Mouse (Mus musculus): ENCODE data around the gene Sept8. TPM values are rescaled to one million over a fixed set of nuclear protein-coding genes. Genes with fewer than 3 reads are reported as not detected.

Sept8 gene
- polyA plus RNA-seq, 1 experiment from 2014 or later: 25.6 TPM

- Histone ChIP-seq H3K27ac (no peak overlapping the region), H3K36me3 (no peaks in the 10 kb centered on the region), H3K4me3 (replicated peaks) (no peak overlapping the region), H3K9me3 (replicated peaks) (no peaks in the 10 kb centered on the region), H3K4me1 (peaks cover 4% of the 10 kb centered on the region; the same call in 1 of the 2 replicates), H3K4me2 (no peak overlapping the region), H3K27me3 (no peaks in the 10 kb centered on the region), H3K9ac (no peak overlapping the region)
- 79% methylated on average over 2 of the region's 2 CpGs for WGBS
- no peak for ATAC-seq (replicated peaks; ENCODE audit: low FRiP score)
Measured at GRCm38 (mm10) chr11:53561986-53562385, 42.9 kb downstream of the Sept8 start.

- Histone ChIP-seq H3K36me3 (peaks cover 7% of the 10 kb centered on the region), H3K4me2 (peak overlapping the region; percentile 74), H3K9ac (0 out of 2 replicates have a peak overlapping the region, but pooled peaks have one; percentile 68), H3K27ac (no peak overlapping the region), H3K27me3 (no peaks in the 10 kb centered on the region), H3K9me3 (replicated peaks) (no peaks in the 10 kb centered on the region), H3K4me1 (peaks cover 11% of the 10 kb centered on the region), H3K4me3 (replicated peaks) (peak overlapping the region; percentile 72)
- no peak for ATAC-seq (replicated peaks; ENCODE audit: low FRiP score)
- 87% methylated on average over 4 of the region's 4 CpGs for WGBS
Measured at GRCm38 (mm10) chr11:53566646-53567045, 47.6 kb downstream of the Sept8 start.

GRCm38 (mm10) chr11:53567224-53568014 is 48.4 kb downstream of the Sept8 start, which contains the start of gene Kif3a:
Gene Kif3a, plus strand, starts transcription at chr11:53567379.
- Histone ChIP-seq H3K4me1 (peaks cover 11% of the 10 kb centered on the region), H3K4me2 (peak within 1 kb of the TSS; percentile 74), H3K9me3 (replicated peaks) (no peaks in the 10 kb centered on the region), H3K27me3 (no peaks in the 10 kb centered on the region), H3K36me3 (peaks cover 11% of the 10 kb centered on the region), H3K4me3 (replicated peaks) (peak within 1 kb of the TSS; percentile 72), H3K9ac (peak within 1 kb of the TSS; percentile 68), H3K27ac (peak within 1 kb of the TSS; percentile 73)
- under 1% methylated on average over 66 of the region's 69 CpGs for WGBS
- ATAC-seq (replicated peaks; ENCODE audit: low FRiP score): peak; percentile 98

GRCm38 (mm10) chr11:53580562-53580961 is 61.5 kb downstream of the Sept8 start:
- no peak overlapping the region for H3K4me3 ChIP-seq (replicated peaks)
- H3K27ac ChIP-seq: no peak overlapping the region
- no peak for ATAC-seq (replicated peaks; ENCODE audit: low FRiP score)
- H3K36me3 ChIP-seq: peaks cover 66% of the 10 kb centered on the region
- WGBS: 96% methylated on average over 3 of the region's 3 CpGs
- no peak overlapping the region for H3K9ac ChIP-seq
- no peaks in the 10 kb centered on the region for H3K9me3 ChIP-seq (replicated peaks)
- no peaks in the 10 kb centered on the region for H3K4me1 ChIP-seq
- no peak overlapping the region for H3K4me2 ChIP-seq
- no peaks in the 10 kb centered on the region for H3K27me3 ChIP-seq

GRCm38 (mm10) chr11:53583151-53583550 is 64.1 kb downstream of the Sept8 start:
- peaks cover 79% of the 10 kb centered on the region for H3K36me3 ChIP-seq
- 82% methylated on average over 10 of the region's 10 CpGs for WGBS

GRCm38 (mm10) chr11:53584849-53585248 is 65.8 kb downstream of the Sept8 start:
- Histone ChIP-seq H3K4me2 (no peak overlapping the region), H3K27ac (no peak overlapping the region), H3K9ac (no peak overlapping the region), H3K9me3 (replicated peaks) (no peaks in the 10 kb centered on the region), H3K27me3 (no peaks in the 10 kb centered on the region), H3K4me3 (replicated peaks) (no peak overlapping the region), H3K36me3 (peaks cover 82% of the 10 kb centered on the region), H3K4me1 (no peaks in the 10 kb centered on the region)
- ATAC-seq (replicated peaks; ENCODE audit: low FRiP score): no peak
- WGBS: 54% methylated on average over 3 of the region's 3 CpGs

More at GRCm38 (mm10) chr11:53583151-53583550, 64.1 kb downstream of the Sept8 start:
- no peak overlapping the region for H3K9ac ChIP-seq
- H3K4me3 ChIP-seq (replicated peaks): no peak overlapping the region
- ATAC-seq (replicated peaks; ENCODE audit: low FRiP score): no peak
- no peak overlapping the region for H3K4me2 ChIP-seq
- no peaks in the 10 kb centered on the region for H3K4me1 ChIP-seq
- H3K9me3 ChIP-seq (replicated peaks): no peaks in the 10 kb centered on the region
- no peaks in the 10 kb centered on the region for H3K27me3 ChIP-seq
- no peak overlapping the region for H3K27ac ChIP-seq

GRCm38 (mm10) chr11:53585510-53585909 is 66.5 kb downstream of the Sept8 start:
- 90% methylated on average over 6 of the region's 6 CpGs for WGBS
- no peak overlapping the region for H3K4me3 ChIP-seq (replicated peaks)
- H3K9me3 ChIP-seq (replicated peaks): no peaks in the 10 kb centered on the region
- no peak overlapping the region for H3K4me2 ChIP-seq
- peaks cover 76% of the 10 kb centered on the region for H3K36me3 ChIP-seq
- no peak overlapping the region for H3K9ac ChIP-seq
- H3K27me3 ChIP-seq: no peaks in the 10 kb centered on the region
- H3K27ac ChIP-seq: no peak overlapping the region
- no peaks in the 10 kb centered on the region for H3K4me1 ChIP-seq
- ATAC-seq (replicated peaks; ENCODE audit: low FRiP score): no peak

- H3K4me3 ChIP-seq (replicated peaks): no peak overlapping the region
- no peaks in the 10 kb centered on the region for H3K4me1 ChIP-seq
- H3K27ac ChIP-seq: no peak overlapping the region
- ATAC-seq (replicated peaks; ENCODE audit: low FRiP score): no peak
- H3K36me3 ChIP-seq: peaks cover 78% of the 10 kb centered on the region
- 83% methylated on average over 8 of the region's 8 CpGs for WGBS
- H3K9me3 ChIP-seq (replicated peaks): no peaks in the 10 kb centered on the region
- no peak overlapping the region for H3K4me2 ChIP-seq
- H3K9ac ChIP-seq: no peak overlapping the region
- H3K27me3 ChIP-seq: no peaks in the 10 kb centered on the region
Measured at GRCm38 (mm10) chr11:53588279-53588678, 69.2 kb downstream of the Sept8 start.

GRCm38 (mm10) chr11:53590368-53590768 is 71.3 kb downstream of the Sept8 start:
- 44% methylated on average over 15 of the region's 15 CpGs for WGBS
- Histone ChIP-seq H3K9me3 (replicated peaks) (no peaks in the 10 kb centered on the region), H3K9ac (no peak overlapping the region), H3K4me2 (no peak overlapping the region), H3K4me3 (replicated peaks) (no peak overlapping the region), H3K27me3 (no peaks in the 10 kb centered on the region), H3K4me1 (no peaks in the 10 kb centered on the region), H3K27ac (no peak overlapping the region), H3K36me3 (peaks cover 83% of the 10 kb centered on the region)
- ATAC-seq (replicated peaks; ENCODE audit: low FRiP score): no peak

- H3K27ac ChIP-seq: no peak overlapping the region
- H3K9ac ChIP-seq: no peak overlapping the region
- H3K4me3 ChIP-seq (replicated peaks): no peak overlapping the region
- H3K4me1 ChIP-seq: no peaks in the 10 kb centered on the region
- no peaks in the 10 kb centered on the region for H3K27me3 ChIP-seq
- no peak overlapping the region for H3K4me2 ChIP-seq
- 92% methylated on average over 5 of the region's 5 CpGs for WGBS
- peaks cover 80% of the 10 kb centered on the region for H3K36me3 ChIP-seq
- H3K9me3 ChIP-seq (replicated peaks): no peaks in the 10 kb centered on the region
- no peak for ATAC-seq (replicated peaks; ENCODE audit: low FRiP score)
Measured at GRCm38 (mm10) chr11:53591116-53591515, 72.1 kb downstream of the Sept8 start.
